Mouse (Mus musculus) mesoderm, embryonic 11.5 days (tissue): ENCODE data around the gene Gm14190.
"Not testable (repeated sequence)": the region's sequence is repeated elsewhere in the genome, so short reads cannot be mapped to it uniquely, and the experiment has no call there.

ENCODE experiments used
- DNase-seq: peaks from one replicate; pipeline ENCODE4 v3.0.0-alpha.2; 2012; ENCODE audit warnings: low read depth, low spot score

The Gm14190 gene

DNA sequence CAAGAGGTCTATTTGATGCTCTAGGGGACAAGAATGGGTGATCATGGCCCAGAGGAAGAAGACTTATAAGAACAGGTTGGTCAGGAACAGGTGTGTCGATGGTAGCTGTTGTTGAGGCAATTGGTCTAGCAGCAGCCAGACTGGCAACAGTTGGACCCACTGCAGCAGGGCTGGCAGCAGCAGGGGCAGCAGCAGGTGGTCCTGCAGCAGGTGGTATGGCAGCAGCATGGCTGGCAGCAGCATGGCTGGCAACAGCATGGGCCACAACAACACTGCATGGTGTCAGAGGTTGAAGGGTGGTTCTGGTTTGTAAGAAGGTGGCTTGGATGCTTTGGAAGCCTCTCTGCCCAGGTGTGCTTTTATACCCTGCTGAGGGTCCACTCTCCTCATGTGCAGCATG, at the start of gene Gm14190:
Gene Gm14190, minus strand, starts transcription at position 278 of the 400 bp plus-strand sequence.
- no peak for DNase-seq

DNA sequence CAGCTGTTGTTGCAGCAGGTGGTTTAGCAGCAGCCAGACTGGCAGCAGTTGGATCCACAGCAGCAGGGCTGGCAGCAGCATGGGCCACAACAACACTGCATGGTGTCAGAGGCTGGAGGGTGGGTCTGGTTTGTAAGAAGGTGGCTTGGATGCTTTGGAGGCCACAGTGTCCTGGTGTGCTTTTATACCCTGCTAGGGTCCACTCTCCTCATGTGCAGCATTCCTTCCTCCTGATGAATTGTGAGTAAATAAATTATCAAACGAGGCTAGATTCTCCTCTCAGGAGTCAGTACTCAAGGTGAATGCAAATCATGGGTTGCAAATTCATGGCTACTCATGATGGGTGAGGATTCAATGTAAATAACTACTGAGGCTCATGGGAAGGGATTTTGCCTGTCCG, 43.6 kb upstream of the Gm14190 start, which contains the start of gene Gm14180:
Gene Gm14180, minus strand, starts transcription at position 101 of the 400 bp plus-strand sequence.
- DNase-seq, result no peak

DNA sequence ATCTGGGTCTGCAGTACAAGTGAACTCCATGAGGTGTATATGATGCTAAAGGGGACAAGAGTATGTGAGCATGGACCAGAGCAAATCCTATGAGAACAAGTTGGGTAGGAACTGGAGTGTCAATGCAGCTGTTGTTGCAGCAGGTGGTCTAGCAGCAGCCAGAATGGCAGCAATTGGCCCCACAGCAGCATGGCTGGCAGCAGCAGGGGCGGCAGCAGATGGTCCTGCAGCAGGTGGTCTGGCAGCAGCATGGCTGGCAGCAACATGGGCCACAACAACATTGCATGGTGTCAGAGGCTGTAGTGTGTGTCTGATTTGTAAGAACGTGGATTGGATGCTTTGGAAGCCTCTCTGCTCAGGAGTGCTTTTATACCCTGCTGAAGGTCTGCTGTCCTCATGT, 33.5 kb upstream of the Gm14190 start:
- no peak for DNase-seq

DNA sequence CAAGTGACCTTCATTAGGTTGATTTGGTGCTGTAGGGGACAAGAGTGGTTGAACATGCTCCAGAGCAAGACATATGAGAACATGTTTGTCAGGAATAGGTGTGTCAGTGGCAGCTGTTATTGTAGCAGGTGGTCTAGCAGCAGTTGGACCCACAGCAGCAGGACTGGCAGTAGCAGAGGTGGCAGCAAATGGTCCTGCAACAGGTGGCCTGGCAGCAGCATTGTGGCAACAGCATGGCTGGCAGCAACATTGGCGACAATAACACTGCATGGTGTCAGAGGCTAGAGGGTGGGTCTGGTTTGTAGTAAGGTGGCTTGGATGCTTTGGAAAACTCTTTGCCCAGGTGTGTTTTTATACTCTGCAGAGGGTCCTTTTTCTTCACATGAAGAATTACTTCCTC, 28.2 kb upstream of the Gm14190 start:
- no peak for DNase-seq

DNA sequence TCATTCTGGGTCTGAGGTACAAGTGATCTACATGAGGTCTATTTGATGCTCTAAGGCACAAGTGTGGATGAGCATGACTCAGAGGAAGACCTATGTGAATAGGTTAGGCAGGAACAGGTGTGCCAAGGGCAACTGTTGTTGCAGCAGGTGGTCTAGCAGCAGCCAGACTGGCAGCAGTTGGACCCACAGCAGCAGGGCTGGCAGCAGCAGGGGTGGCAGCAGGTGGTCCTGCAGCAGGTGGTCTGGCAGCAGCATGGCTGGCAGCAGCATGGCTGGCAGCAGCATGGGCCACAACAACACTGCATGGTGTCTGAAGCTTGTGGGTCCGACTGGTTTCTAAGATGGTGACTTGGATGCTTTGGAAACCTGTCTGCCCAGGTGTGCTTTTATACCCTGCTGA, 5.3 kb downstream of the Gm14190 start:
- DNase-seq, result not testable (repeated sequence)

DNA sequence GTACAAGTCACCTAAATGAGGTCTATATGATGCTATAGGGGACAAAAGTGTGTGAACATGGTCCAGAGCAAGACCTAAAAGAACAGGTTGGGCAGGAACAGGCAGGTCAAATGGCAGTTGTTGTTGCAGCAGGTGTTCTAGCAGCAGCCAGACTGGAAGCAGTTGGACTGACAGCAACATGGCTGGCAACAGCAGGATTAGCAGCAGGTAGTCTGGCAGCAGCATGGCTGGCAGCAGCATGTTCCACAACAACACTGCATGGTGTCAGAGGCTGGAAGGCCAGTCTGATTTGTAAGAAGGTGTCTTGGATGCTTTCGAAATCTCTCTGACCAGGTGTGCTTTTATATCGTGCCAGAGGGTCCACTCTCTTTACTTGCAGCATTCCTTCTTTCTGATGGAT, 7.1 kb downstream of the Gm14190 start:
- DNase-seq, result no peak

DNA sequence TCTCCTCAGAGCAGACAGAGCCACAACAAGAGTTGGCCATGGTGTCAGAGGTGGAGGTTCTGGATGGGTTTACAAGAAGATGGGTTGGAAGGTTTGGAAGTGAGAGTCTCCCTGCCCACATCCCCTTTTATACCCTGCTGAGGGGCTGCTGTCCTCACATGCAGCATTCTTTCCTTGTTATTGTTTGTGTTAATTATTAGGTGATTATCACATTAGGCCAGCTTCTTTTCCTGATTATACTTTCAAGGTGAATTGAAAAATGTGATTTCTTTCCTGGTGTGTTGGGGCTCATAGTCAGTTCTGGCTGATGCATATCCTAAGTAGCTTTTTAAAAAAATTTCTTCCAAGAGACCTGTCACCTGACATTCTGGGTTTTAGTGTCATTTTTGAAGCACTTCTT, 24.7 kb downstream of the Gm14190 start, which contains the start of gene Krtap4-6:
Gene Krtap4-6, minus strand, starts transcription at position 101 of the 400 bp plus-strand sequence.
- DNase-seq, result no peak

DNA sequence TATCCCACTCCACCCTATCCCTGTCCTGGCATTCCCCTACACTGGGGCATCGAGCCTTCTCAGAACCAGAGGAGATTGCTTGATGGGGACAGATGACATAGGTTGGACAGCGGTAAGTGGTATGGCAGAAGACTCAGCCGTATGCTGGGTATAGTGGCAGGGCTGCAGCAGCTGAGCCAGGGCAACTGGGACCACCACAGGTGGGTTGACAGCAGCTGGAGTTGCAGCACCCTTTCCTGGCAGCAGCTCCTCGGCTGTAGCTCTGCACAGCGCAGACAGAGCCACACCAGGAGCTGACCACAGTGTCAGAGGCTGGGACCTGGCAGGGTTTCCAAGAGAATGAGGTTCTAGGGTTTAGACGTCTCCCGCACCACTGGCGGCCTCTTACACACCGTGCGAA, 27.7 kb downstream of the Gm14190 start:
- no peak for DNase-seq

DNA sequence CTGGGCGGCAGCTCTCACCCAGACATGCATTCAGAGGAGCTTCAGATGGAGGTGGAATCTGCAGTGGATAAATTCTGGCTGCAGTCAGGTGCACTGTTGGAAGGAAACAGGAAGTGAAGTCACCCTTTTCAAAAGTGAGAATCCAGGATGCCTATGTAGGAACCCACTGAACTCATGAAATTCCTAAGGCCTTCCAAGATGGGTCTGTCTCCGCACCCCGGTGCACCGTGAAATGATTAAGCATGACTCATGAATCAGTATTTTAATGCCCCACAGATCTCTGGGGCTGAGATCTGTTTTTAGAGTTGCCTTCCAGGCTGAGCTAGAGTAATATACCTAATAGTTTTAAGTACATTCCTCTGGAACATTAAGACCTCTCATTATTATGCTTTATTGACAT, 31.3 kb downstream of the Gm14190 start:
- no peak for DNase-seq

DNA sequence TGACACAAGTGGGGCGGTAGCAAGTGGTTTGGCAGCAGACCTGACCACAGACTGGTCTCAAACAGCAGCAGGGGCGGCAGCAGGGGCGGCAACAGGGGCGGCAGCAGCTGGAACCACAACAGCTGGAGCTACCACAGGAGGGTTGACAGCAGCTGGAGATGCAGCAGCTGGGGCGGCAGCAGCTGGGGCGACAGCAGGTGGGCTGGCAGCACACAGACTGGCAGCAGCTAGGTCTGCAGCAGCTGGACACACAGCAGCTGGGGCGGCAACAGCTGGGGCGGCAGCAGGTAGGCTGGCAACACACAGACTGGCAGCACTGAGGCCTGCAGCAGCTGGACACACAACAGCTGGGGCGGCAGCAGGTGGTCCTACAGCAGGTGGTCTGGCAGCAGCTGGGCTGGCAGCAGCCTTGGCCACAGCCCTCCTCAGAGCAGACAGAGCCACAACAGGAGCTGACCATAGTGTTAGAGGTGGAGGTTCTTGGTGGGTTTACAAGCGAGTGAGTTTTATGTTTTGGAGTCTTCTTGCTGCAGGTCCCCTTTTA, 32.0 kb downstream of the Gm14190 start, which contains the start of gene Gm11563:
Gene Gm11563, minus strand, starts transcription at position 494 of the 544 bp plus-strand sequence.
- not testable (repeated sequence) for DNase-seq

DNA sequence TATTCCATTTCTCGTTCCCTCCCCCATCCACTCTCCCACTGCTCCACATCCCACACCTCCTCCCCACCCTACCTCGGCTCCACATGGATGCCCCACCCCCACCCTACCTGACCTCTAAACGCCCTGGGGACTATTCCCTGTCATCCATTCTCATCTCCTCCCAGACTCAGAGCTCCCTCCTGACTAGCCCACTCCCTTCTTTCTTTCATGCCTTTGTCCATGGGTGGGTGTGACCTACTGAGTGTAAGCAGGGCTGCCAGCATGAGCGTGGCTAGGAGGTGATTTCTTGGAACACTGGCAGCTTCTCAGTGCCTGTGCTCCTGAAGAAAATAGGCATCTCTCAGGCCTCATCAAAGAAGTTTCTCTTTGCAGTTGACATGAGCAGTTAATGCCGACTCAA, 33.5 kb downstream of the Gm14190 start:
- DNase-seq, result no peak

DNA sequence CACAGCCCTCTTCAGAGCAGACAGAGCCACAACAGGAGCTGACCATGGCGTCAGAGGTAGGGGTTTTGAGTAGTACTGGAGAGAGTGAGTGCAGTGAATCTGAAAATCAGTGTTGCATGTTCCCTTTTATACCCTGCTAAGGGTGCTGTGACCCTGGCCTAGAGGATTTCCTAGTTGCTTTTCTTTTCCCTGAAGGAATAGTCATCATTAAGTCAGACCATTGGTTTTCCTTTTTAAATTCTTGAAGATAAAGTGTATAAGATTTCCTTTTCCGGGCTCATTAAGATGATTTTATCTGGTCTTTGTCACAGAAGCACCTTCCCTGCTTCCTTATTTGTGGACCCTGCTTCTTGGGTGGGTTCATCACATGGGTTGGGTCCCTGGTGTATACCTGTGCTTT, 40.4 kb downstream of the Gm14190 start, which contains the start of gene Gm11555:
Gene Gm11555, minus strand, starts transcription at position 101 of the 400 bp plus-strand sequence.
- DNase-seq, result no peak

DNA sequence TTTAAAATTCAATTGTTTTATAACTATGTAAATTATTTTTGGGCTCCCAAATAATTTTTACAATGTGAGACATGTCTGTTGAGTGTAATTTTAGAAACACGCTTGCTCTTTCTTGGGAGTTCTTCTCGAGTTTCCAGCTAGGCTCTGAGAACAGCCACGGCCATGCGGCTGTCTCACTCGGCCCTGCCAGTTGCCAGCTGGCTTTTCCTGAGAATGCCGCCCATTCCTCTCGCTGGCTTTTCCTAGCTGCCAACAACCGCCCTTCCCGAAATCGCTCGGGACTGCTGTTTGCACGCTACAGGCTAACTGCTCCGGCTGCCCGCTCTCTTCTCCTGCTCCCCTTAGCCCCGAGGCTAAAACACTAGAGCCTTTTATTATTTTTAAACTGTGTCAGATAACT, 44.1 kb downstream of the Gm14190 start:
- DNase-seq, result no peak

DNA sequence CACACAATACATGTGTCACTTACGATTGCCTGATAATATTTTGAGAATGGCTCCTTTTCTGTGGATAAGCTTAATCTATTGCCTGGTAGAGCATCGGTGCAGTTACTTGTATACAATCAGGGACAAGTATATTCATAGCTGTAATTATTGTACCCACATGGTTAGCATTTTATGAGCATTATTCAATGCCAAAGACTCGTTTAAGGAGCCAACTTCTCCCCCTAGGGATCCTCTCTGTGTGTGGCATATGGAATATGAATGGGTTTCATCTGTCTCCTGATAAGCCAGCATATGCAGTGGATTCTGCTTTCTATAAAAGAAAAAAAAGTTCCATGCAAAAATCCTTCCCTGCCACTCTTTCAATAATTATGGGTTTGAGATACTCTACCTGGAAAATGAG, 46.2 kb downstream of the Gm14190 start:
- DNase-seq, result no peak

DNA sequence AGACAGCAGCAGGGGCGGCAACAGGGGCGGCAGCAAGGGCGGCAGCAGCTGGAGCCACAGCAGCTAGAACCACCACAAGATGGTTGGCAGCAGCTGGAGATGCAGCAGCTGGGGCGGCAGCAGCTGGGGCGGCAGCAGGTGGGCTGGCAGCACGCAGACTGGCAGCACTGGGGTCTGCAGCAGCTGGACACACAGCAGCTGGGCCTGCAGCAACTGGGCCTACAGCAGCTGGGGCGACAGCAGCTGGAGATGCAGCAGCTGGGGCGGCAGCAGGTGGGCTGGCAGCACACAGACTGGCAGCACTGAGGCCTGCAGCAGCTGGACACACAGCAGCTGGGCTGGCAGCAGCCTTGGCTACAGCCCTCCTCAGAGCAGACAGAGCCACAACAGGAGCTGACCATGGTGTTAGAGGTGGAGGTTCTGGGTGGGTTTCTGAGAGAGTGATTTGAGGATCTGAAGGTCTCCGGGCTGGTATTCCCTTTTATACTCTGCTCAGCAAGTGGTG, 46.9 kb downstream of the Gm14190 start, which contains the start of gene Krtap4-7:
Gene Krtap4-7, minus strand, starts transcription at position 455 of the 505 bp plus-strand sequence.
- DNase-seq, result not testable (repeated sequence)

DNA sequence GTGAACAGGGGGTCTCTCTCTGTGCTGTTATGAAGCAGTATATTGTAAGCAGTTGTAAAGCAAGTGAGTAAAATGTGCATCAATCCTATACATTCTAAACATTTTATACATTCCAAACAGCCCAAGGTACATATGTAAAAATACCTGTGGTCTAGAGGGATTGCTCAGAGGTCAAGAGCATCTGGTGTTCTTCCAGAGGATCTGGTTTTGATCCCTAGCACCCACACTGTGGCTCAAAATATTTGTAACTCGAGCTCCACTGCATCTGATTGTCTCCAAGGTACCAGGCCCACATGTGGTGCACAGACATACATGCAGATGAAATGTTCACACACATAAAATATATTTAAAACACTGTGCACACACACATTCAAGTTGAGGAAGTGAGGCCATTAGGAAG, 49.6 kb downstream of the Gm14190 start:
- no peak for DNase-seq
